Mouse (Mus musculus): ENCODE results near the gene Mcrip1. TPM values are rescaled to one million over a fixed set of nuclear protein-coding genes. Genes with fewer than 3 reads are reported as not detected.

Mcrip1 gene
- polyA plus RNA-seq, 1 experiment from 2014 or later, result 226 TPM

DNA sequence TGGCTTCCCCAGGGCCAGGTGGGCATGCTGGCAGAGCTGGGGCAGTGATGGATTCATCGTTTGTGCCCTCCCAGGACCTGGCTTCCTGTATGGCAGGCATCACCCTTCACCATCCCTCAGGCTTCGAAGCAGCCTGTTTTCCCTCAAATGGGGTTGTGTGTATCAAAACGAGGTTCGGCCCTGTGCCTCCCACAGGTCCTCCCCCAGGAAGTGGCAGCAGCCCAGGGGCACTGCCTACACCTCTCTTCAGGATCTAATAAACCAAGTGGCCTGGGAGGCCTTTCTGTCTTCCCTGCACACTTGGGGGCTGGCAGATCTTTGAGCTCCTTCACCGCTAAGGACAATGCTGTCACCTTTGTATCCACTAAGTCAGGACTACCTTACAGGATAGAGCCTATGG, 50.6 kb downstream of the Mcrip1 start:
- Histone ChIP-seq H3K27me3 (ENCODE audit: low read depth, poor library complexity, severe bottlenecking) (no peaks in the 10 kb centered on the region), H3K4me3 (no peak overlapping the region), H3K4me1 (peaks cover 4% of the 10 kb centered on the region), H3K9me3 (replicated peaks) (no peaks in the 10 kb centered on the region), H3K36me3 (peaks cover 56% of the 10 kb centered on the region), H3K27ac (replicated peaks) (no peak overlapping the region)
- WGBS, result 89% methylated on average over 5 of the region's 5 CpGs
- DNase-seq (ENCODE audit: low spot score), result no peak

- 97% methylated on average over 12 of the region's 12 CpGs for WGBS
- Histone ChIP-seq H3K36me3 (peaks cover 56% of the 10 kb centered on the region), H3K27ac (replicated peaks) (no peak overlapping the region), H3K4me3 (no peak overlapping the region), H3K27me3 (ENCODE audit: low read depth, poor library complexity, severe bottlenecking) (no peaks in the 10 kb centered on the region), H3K9me3 (replicated peaks) (no peaks in the 10 kb centered on the region), H3K4me1 (peaks cover 10% of the 10 kb centered on the region)
- DNase-seq (ENCODE audit: low spot score), result no peak
Observed at GRCm38 (mm10) chr11:120498226-120498625, 51.3 kb downstream of the Mcrip1 start.

GRCm38 (mm10) chr11:120497436-120497835, 52.1 kb downstream of the Mcrip1 start:
- Histone ChIP-seq H3K9me3 (replicated peaks) (no peaks in the 10 kb centered on the region), H3K4me1 (peaks cover 18% of the 10 kb centered on the region), H3K36me3 (peaks cover 56% of the 10 kb centered on the region), H3K27me3 (ENCODE audit: low read depth, poor library complexity, severe bottlenecking) (no peaks in the 10 kb centered on the region), H3K27ac (replicated peaks) (no peak overlapping the region), H3K4me3 (no peak overlapping the region)
- DNase-seq (ENCODE audit: low spot score), result no peak
- 92% methylated on average over 3 of the region's 3 CpGs for WGBS

GRCm38 (mm10) chr11:120493911-120494310, 55.6 kb downstream of the Mcrip1 start:
- Histone ChIP-seq H3K27ac (replicated peaks) (no peak overlapping the region), H3K4me3 (no peak overlapping the region), H3K27me3 (ENCODE audit: low read depth, poor library complexity, severe bottlenecking) (no peaks in the 10 kb centered on the region), H3K36me3 (peaks cover 60% of the 10 kb centered on the region), H3K4me1 (peaks cover 49% of the 10 kb centered on the region), H3K9me3 (replicated peaks) (no peaks in the 10 kb centered on the region)
- no peak for DNase-seq (ENCODE audit: low spot score)
- 77% methylated on average over 3 of the region's 3 CpGs for WGBS

- Histone ChIP-seq H3K4me1 (peaks cover 49% of the 10 kb centered on the region), H3K4me3 (peak overlapping the region; percentile 93), H3K9me3 (replicated peaks) (no peaks in the 10 kb centered on the region), H3K36me3 (peaks cover 60% of the 10 kb centered on the region), H3K27me3 (ENCODE audit: low read depth, poor library complexity, severe bottlenecking) (no peaks in the 10 kb centered on the region), H3K27ac (replicated peaks) (peak overlapping the region; percentile 91)
- 83% methylated on average over 3 of the region's 3 CpGs for WGBS
- no peak for DNase-seq (ENCODE audit: low spot score)
Observed at GRCm38 (mm10) chr11:120493351-120493750, 56.2 kb downstream of the Mcrip1 start.

Other genes starting within 250 kb of the Mcrip1 start
- gene Actg1, start 201.2 kb downstream of the Mcrip1 start, polyA plus RNA-seq (2016; fragmentation: Nextera tagmentation; extraction: Ambion mirVana), result 2,836 and 2,964 TPM in 2 replicates
- gene Fscn2, start 188.2 kb downstream of the Mcrip1 start, polyA plus RNA-seq (2016; fragmentation: Nextera tagmentation; extraction: Ambion mirVana), result 0.61 and 0.62 TPM in 2 replicates
- gene Faap100, start 171.0 kb downstream of the Mcrip1 start, polyA plus RNA-seq (2016; fragmentation: Nextera tagmentation; extraction: Ambion mirVana), result 34.5 and 41.8 TPM in 2 replicates
- 45.1 and 46.5 TPM in 2 replicates for gene Nploc4, start 112.0 kb downstream of the Mcrip1 start, polyA plus RNA-seq (2016; fragmentation: Nextera tagmentation; extraction: Ambion mirVana)
- gene Tspan10, start 107.1 kb downstream of the Mcrip1 start, polyA plus RNA-seq (2016; fragmentation: Nextera tagmentation; extraction: Ambion mirVana), result 0.39 TPM in 1 of 2 replicates, not detected in the other
- 0.20 and 0.53 TPM in 2 replicates for gene Pde6g, start 96.2 kb downstream of the Mcrip1 start, polyA plus RNA-seq (2016; fragmentation: Nextera tagmentation; extraction: Ambion mirVana)
- 9.0 and 11.8 TPM in 2 replicates for gene Oxld1, start 91.7 kb downstream of the Mcrip1 start, polyA plus RNA-seq (2016; fragmentation: Nextera tagmentation; extraction: Ambion mirVana)
- 38.9 and 41.8 TPM in 2 replicates for gene Ccdc137, start 91.6 kb downstream of the Mcrip1 start, polyA plus RNA-seq (2016; fragmentation: Nextera tagmentation; extraction: Ambion mirVana)
- 61.8 and 64.0 TPM in 2 replicates for gene Arl16, start 82.1 kb downstream of the Mcrip1 start, polyA plus RNA-seq (2016; fragmentation: Nextera tagmentation; extraction: Ambion mirVana)
- 167 and 194 TPM in 2 replicates for gene Mrpl12, start 65.1 kb downstream of the Mcrip1 start, polyA plus RNA-seq (2016; fragmentation: Nextera tagmentation; extraction: Ambion mirVana)
- gene Slc25a10, start 57.9 kb downstream of the Mcrip1 start, polyA plus RNA-seq (2016; fragmentation: Nextera tagmentation; extraction: Ambion mirVana), result 50.1 and 53.4 TPM in 2 replicates
- 0.26 and 0.27 TPM in 2 replicates for gene Gcgr, start 19.0 kb downstream of the Mcrip1 start, polyA plus RNA-seq (2016; fragmentation: Nextera tagmentation; extraction: Ambion mirVana)
- gene Ppp1r27, start 1.4 kb upstream of the Mcrip1 start, polyA plus RNA-seq (2016; fragmentation: Nextera tagmentation; extraction: Ambion mirVana), result not detected in 2 replicates
- gene P4hb, start 23.5 kb upstream of the Mcrip1 start, polyA plus RNA-seq (2016; fragmentation: Nextera tagmentation; extraction: Ambion mirVana), result 534 and 562 TPM in 2 replicates
- 743 and 777 TPM in 2 replicates for gene Arhgdia, start 31.9 kb upstream of the Mcrip1 start, polyA plus RNA-seq (2016; fragmentation: Nextera tagmentation; extraction: Ambion mirVana)
- gene Alyref, start 48.6 kb upstream of the Mcrip1 start, polyA plus RNA-seq (2016; fragmentation: Nextera tagmentation; extraction: Ambion mirVana), result 605 and 647 TPM in 2 replicates
- 216 and 231 TPM in 2 replicates for gene Anapc11, start 48.7 kb upstream of the Mcrip1 start, polyA plus RNA-seq (2016; fragmentation: Nextera tagmentation; extraction: Ambion mirVana)
- gene Npb, start 58.8 kb upstream of the Mcrip1 start, polyA plus RNA-seq (2016; fragmentation: Nextera tagmentation; extraction: Ambion mirVana), result 0.65 and 0.66 TPM in 2 replicates
- 140 and 151 TPM in 2 replicates for gene Pcyt2, start 68.2 kb upstream of the Mcrip1 start, polyA plus RNA-seq (2016; fragmentation: Nextera tagmentation; extraction: Ambion mirVana)
- 34.2 and 37.4 TPM in 2 replicates for gene Sirt7, start 75.5 kb upstream of the Mcrip1 start, polyA plus RNA-seq (2016; fragmentation: Nextera tagmentation; extraction: Ambion mirVana)
- 19.8 and 23.0 TPM in 2 replicates for gene Mafg, start 83.9 kb upstream of the Mcrip1 start, polyA plus RNA-seq (2016; fragmentation: Nextera tagmentation; extraction: Ambion mirVana)
- 37.6 and 43.4 TPM in 2 replicates for gene Pycr1, start 94.0 kb upstream of the Mcrip1 start, polyA plus RNA-seq (2016; fragmentation: Nextera tagmentation; extraction: Ambion mirVana)
- gene Myadml2, start 98.4 kb upstream of the Mcrip1 start, polyA plus RNA-seq (2016; fragmentation: Nextera tagmentation; extraction: Ambion mirVana), result 0.15 TPM in 1 of 2 replicates, not detected in the other
- gene Notum, start 111.4 kb upstream of the Mcrip1 start, polyA plus RNA-seq (2016; fragmentation: Nextera tagmentation; extraction: Ambion mirVana), result 3.3 and 3.6 TPM in 2 replicates
- 150 and 161 TPM in 2 replicates for gene Aspscr1, start 123.2 kb upstream of the Mcrip1 start, polyA plus RNA-seq (2016; fragmentation: Nextera tagmentation; extraction: Ambion mirVana)
- gene Cenpx, start 164.0 kb upstream of the Mcrip1 start, polyA plus RNA-seq (2016; fragmentation: Nextera tagmentation; extraction: Ambion mirVana), result 132 and 133 TPM in 2 replicates
- 57.0 and 57.7 TPM in 2 replicates for gene Lrrc45, start 164.2 kb upstream of the Mcrip1 start, polyA plus RNA-seq (2016; fragmentation: Nextera tagmentation; extraction: Ambion mirVana)
- gene Rac3, start 171.7 kb upstream of the Mcrip1 start, polyA plus RNA-seq (2016; fragmentation: Nextera tagmentation; extraction: Ambion mirVana), result 32.4 and 41.9 TPM in 2 replicates
- gene Dcxr, start 177.6 kb upstream of the Mcrip1 start, polyA plus RNA-seq (2016; fragmentation: Nextera tagmentation; extraction: Ambion mirVana), result 13.0 and 13.7 TPM in 2 replicates
- 0.59 and 1.3 TPM in 2 replicates for gene Cbr2, start 182.4 kb upstream of the Mcrip1 start, polyA plus RNA-seq (2016; fragmentation: Nextera tagmentation; extraction: Ambion mirVana)
- gene Hmga1b, start 213.1 kb upstream of the Mcrip1 start, polyA plus RNA-seq (2016; fragmentation: Nextera tagmentation; extraction: Ambion mirVana), result 9.4 and 12.9 TPM in 2 replicates
- 43.4 and 55.9 TPM in 2 replicates for gene Rfng, start 234.5 kb upstream of the Mcrip1 start, polyA plus RNA-seq (2016; fragmentation: Nextera tagmentation; extraction: Ambion mirVana)
- 287 TPM in 2 replicates for gene Gps1, start 234.5 kb upstream of the Mcrip1 start, polyA plus RNA-seq (2016; fragmentation: Nextera tagmentation; extraction: Ambion mirVana)
- gene Dus1l, start 246.7 kb upstream of the Mcrip1 start, polyA plus RNA-seq (2016; fragmentation: Nextera tagmentation; extraction: Ambion mirVana), result 94.4 and 99.2 TPM in 2 replicates

All from midbrain, embryonic 10.5 days (tissue).